Comparison of ENCODE assay signal across 33 mouse cellular contexts in genomic region chr12:98039677-98040076, GRCm38 (mm10).
"Had no signal": no experiment of that assay in that cellular context is flagged by ENCODE, and none has a peak within 500 bp of the region (broad histone marks: within the 10 kb centered on the region; RNA-seq: fewer than 3 reads in every experiment).

No protein-coding gene starts in this region.

- H3K36me3 ChIP-seq: heart, embryonic 13.5 days; heart, embryonic 15.5 days; hindbrain, embryonic 10.5 days; hindbrain, embryonic 12.5 days; hindbrain, embryonic 13.5 days; hindbrain, embryonic 15.5 days; intestine, embryonic 15.5 days; kidney, embryonic 15.5 days had no signal

- H3K4me3 ChIP-seq: heart, embryonic 13.5 days; heart, embryonic 15.5 days; hindbrain, embryonic 10.5 days; hindbrain, embryonic 12.5 days; hindbrain, embryonic 13.5 days; hindbrain, embryonic 15.5 days; intestine, embryonic 15.5 days; kidney, embryonic 15.5 days; layer of hippocampus, adult 2 months; left cerebral cortex, adult 2 months had no signal

- H3K27ac ChIP-seq: heart, embryonic 13.5 days; heart, embryonic 15.5 days; hindbrain, embryonic 10.5 days; hindbrain, embryonic 12.5 days; hindbrain, embryonic 13.5 days; hindbrain, embryonic 14.5 days; hindbrain, embryonic 15.5 days; hindbrain, postnatal 0 days; intestine, embryonic 15.5 days; kidney, embryonic 15.5 days; kidney, postnatal 0 days; layer of hippocampus, adult 2 months; left cerebral cortex, adult 2 months had no signal

- DNase-seq: heart, postnatal 10 days; heart, postnatal 14 days; heart, postnatal 36 days; heart, postnatal 4 days; kidney, adult 11 months; kidney, adult 18-20 months; kidney, adult 2 months; kidney, adult 8-10 months; kidney, adult 9 months; kidney, postnatal 10 days; kidney, postnatal 14 days; kidney, postnatal 25 days; kidney, postnatal 36 days; kidney, postnatal 4 days; layer of hippocampus, adult 9-11 months; layer of hippocampus, postnatal 36 days had no signal

- H3K4me1 ChIP-seq: heart, embryonic 13.5 days; heart, embryonic 15.5 days; hindbrain, embryonic 10.5 days; hindbrain, embryonic 12.5 days; hindbrain, embryonic 13.5 days; hindbrain, embryonic 15.5 days; intestine, embryonic 15.5 days; kidney, embryonic 15.5 days had no signal

- ATAC-seq: hindbrain, embryonic 16.5 days; hindbrain, postnatal 0 days; inflammation-experienced regulatory T-cells, adult 6 months; intestine, embryonic 15.5 days; intestine, embryonic 16.5 days; intestine, postnatal 0 days had no signal

- H3K9me3 ChIP-seq: heart, embryonic 13.5 days; heart, embryonic 15.5 days; hindbrain, embryonic 10.5 days; hindbrain, embryonic 12.5 days; hindbrain, embryonic 13.5 days; hindbrain, embryonic 15.5 days; intestine, embryonic 15.5 days; kidney, embryonic 15.5 days had no signal

- H3K27me3 ChIP-seq: heart, embryonic 13.5 days; heart, embryonic 15.5 days; hindbrain, embryonic 12.5 days; hindbrain, embryonic 13.5 days; hindbrain, embryonic 15.5 days; intestine, embryonic 15.5 days; kidney, embryonic 15.5 days had no signal
